Mouse (Mus musculus) intestine, postnatal 0 days (tissue): Measurements from ENCODE around the gene Smtnl1. TPM values are rescaled to one million over a fixed set of nuclear protein-coding genes. Genes with fewer than 3 reads are reported as not detected.

Source experiments
- ATAC-seq: fragments of 200-750 bp; cut with Nextera tagmentation; 2 replicates; pipeline ENCODE4 v1.8.0; 2017; ENCODE audit warnings: mild to moderate bottlenecking, moderate TSS enrichment, moderate library complexity
- H3K27ac ChIP-seq: fragments of 300-500 bp; sonication (generic); 2 replicates; pipeline ENCODE4 v1.5.1; 2014; ENCODE audit warnings: mild to moderate bottlenecking, low read depth, low read length, moderate library complexity
- H3K27me3 ChIP-seq: fragments of 300-500 bp; sonication (generic); replicated peaks from 2 replicates; pipeline ENCODE4 v1.6.1; 2014; ENCODE audit warnings: low read length, mixed read lengths; ENCODE audit not compliant: control insufficient read depth, insufficient read depth
- H3K36me3 ChIP-seq: fragments of 300-500 bp; sonication (generic); 2 replicates; pipeline ENCODE4 v1.6.1; 2014; ENCODE audit warnings: mild to moderate bottlenecking, moderate library complexity; ENCODE audit not compliant: control insufficient read depth, insufficient read depth
- H3K4me1 ChIP-seq: fragments of 300-500 bp; sonication (generic); replicated peaks from 2 replicates; pipeline ENCODE4 v1.6.1; 2014; ENCODE audit warnings: antibody characterized with exemption, low read length, mixed read lengths; ENCODE audit not compliant: control insufficient read depth, insufficient read depth
- H3K4me2 ChIP-seq: fragments of 300-500 bp; sonication (generic); replicated peaks from 2 replicates; pipeline ENCODE4 v1.6.1; 2014; ENCODE audit warnings: low read depth, mild to moderate bottlenecking, moderate library complexity
- H3K4me3 ChIP-seq: fragments of 300-500 bp; sonication (generic); 2 replicates; pipeline ENCODE4 v1.5.1; 2014; ENCODE audit warnings: low read depth, low read length
- H3K9ac ChIP-seq: fragments of 300-500 bp; sonication (generic); 2 replicates; pipeline ENCODE4 v1.6.1; 2014; ENCODE audit warnings: mild to moderate bottlenecking, low read depth, low read length
- H3K9me3 ChIP-seq: fragments of 300-500 bp; sonication (generic); 2 replicates; pipeline ENCODE4 v1.6.1; 2016; ENCODE audit warnings: mixed run types; ENCODE audit not compliant: control insufficient read depth
- CTCF ChIP-seq: sonication (generic); IDR thresholded peaks from 2 replicates; pipeline ENCODE4 v1.5.1; 2016; ENCODE audit warnings: low read depth, mild to moderate bottlenecking, control low read depth, antibody characterized with exemption, moderate library complexity
- whole genome bisulfite sequencing: fragments of 180-500 bp; shearing (Covaris S2); extraction: QIAGEN DNeasy Blood & Tissue Kit; methylation state at CpG from one replicate; pipeline ENCODE4 v1.1.7; 2014; 5-methylcytosine and 5-hydroxymethylcytosine counted together
- polyA plus RNA-seq: library from polyadenylated mRNA; unstranded; fragments of >200 nt; fragmentation: Nextera tagmentation; extraction: Ambion mirVana; gene quantifications from 2 replicates; pipeline ENCODE4 v1.2.1, GENCODE M21; 2015

The Smtnl1 gene
- polyA plus RNA-seq, 1 experiment from 2014 or later, result 0.46 TPM

- TF ChIP-seq CTCF, result no peak
- H3K36me3 ChIP-seq, result 0 out of 2 replicates have a peak, but pooled peaks cover 3% of the 10 kb centered on the region
- no peaks in the 10 kb centered on the region for H3K4me1 ChIP-seq
- no peak overlapping the region for H3K4me3 ChIP-seq
- H3K9me3 ChIP-seq, result no peaks in the 10 kb centered on the region
- no peak overlapping the region for H3K4me2 ChIP-seq
- no peak overlapping the region for H3K27ac ChIP-seq
- no peaks in the 10 kb centered on the region for H3K27me3 ChIP-seq
- WGBS, result 45% methylated on average over 1 of the region's 1 CpGs
- no peak overlapping the region for H3K9ac ChIP-seq
- ATAC-seq, result peak; percentile 91
Observed at GRCm38 (mm10) chr2:84762818-84763217, 59.6 kb downstream of the Smtnl1 start.

GRCm38 (mm10) chr2:84762295-84762694 lies 60.2 kb downstream of the Smtnl1 start:
- WGBS, result 52% methylated on average over 4 of the region's 4 CpGs
- no peak for TF ChIP-seq CTCF

GRCm38 (mm10) chr2:84761840-84762239 lies 60.6 kb downstream of the Smtnl1 start:
- no peak overlapping the region for H3K9ac ChIP-seq
- H3K4me1 ChIP-seq, result no peaks in the 10 kb centered on the region
- no peak for ATAC-seq
- no peak overlapping the region for H3K4me3 ChIP-seq
- 63% methylated on average over 1 of the region's 1 CpGs for WGBS
- no peak overlapping the region for H3K27ac ChIP-seq
- no peak overlapping the region for H3K4me2 ChIP-seq
- H3K36me3 ChIP-seq, result 0 out of 2 replicates have a peak, but pooled peaks cover 3% of the 10 kb centered on the region
- no peaks in the 10 kb centered on the region for H3K27me3 ChIP-seq
- H3K9me3 ChIP-seq, result no peaks in the 10 kb centered on the region
- TF ChIP-seq CTCF, result no peak

More at GRCm38 (mm10) chr2:84762295-84762694, 60.2 kb downstream of the Smtnl1 start:
- H3K4me2 ChIP-seq, result no peak overlapping the region
- ATAC-seq, result no peak
- no peaks in the 10 kb centered on the region for H3K27me3 ChIP-seq
- no peak overlapping the region for H3K9ac ChIP-seq
- no peak overlapping the region for H3K4me3 ChIP-seq
- H3K4me1 ChIP-seq, result no peaks in the 10 kb centered on the region
- H3K27ac ChIP-seq, result no peak overlapping the region
- no peaks in the 10 kb centered on the region for H3K9me3 ChIP-seq
- H3K36me3 ChIP-seq, result 0 out of 2 replicates have a peak, but pooled peaks cover 3% of the 10 kb centered on the region

GRCm38 (mm10) chr2:84761309-84761708 lies 61.1 kb downstream of the Smtnl1 start:
- Histone ChIP-seq H3K4me2 (no peak overlapping the region), H3K9me3 (no peaks in the 10 kb centered on the region), H3K9ac (no peak overlapping the region), H3K27me3 (no peaks in the 10 kb centered on the region), H3K27ac (no peak overlapping the region), H3K4me1 (no peaks in the 10 kb centered on the region), H3K4me3 (no peak overlapping the region), H3K36me3 (0 out of 2 replicates have a peak, but pooled peaks cover 3% of the 10 kb centered on the region)
- 63% methylated on average over 3 of the region's 3 CpGs for WGBS
- TF ChIP-seq CTCF, result no peak
- ATAC-seq, result no peak

Other genes starting within 250 kb of the Smtnl1 start
- gene Ctnnd1, start 171.9 kb downstream of the Smtnl1 start, polyA plus RNA-seq, result 45.4 and 46.1 TPM in 2 replicates
- 0.07 TPM in 1 of 2 replicates, not detected in the other for gene Btbd18, start 163.6 kb downstream of the Smtnl1 start, polyA plus RNA-seq
- 83.4 and 90.7 TPM in 2 replicates for gene Selenoh, start 151.9 kb downstream of the Smtnl1 start, polyA plus RNA-seq
- not detected in 2 replicates for gene Gm28635, start 144.6 kb downstream of the Smtnl1 start, polyA plus RNA-seq
- 20.6 and 21.0 TPM in 2 replicates for gene Med19, start 144.2 kb downstream of the Smtnl1 start, polyA plus RNA-seq
- gene Tmx2, start 143.5 kb downstream of the Smtnl1 start, polyA plus RNA-seq, result 81.7 and 85.0 TPM in 2 replicates
- 27.6 and 28.4 TPM in 2 replicates for gene Zdhhc5, start 107.5 kb downstream of the Smtnl1 start, polyA plus RNA-seq
- gene Clp1, start 95.3 kb downstream of the Smtnl1 start, polyA plus RNA-seq, result 18.1 and 21.8 TPM in 2 replicates
- 1.8 and 1.9 TPM in 2 replicates for gene Ypel4, start 88.6 kb downstream of the Smtnl1 start, polyA plus RNA-seq
- gene Gm19426, start 79.0 kb downstream of the Smtnl1 start, polyA plus RNA-seq, result 2.2 and 2.5 TPM in 2 replicates
- gene Serping1, start 47.2 kb downstream of the Smtnl1 start, polyA plus RNA-seq, result 49.4 and 50.7 TPM in 2 replicates
- 115 and 117 TPM in 2 replicates for gene Ube2l6, start 23.8 kb downstream of the Smtnl1 start, polyA plus RNA-seq
- gene Timm10, start 4.3 kb upstream of the Smtnl1 start, polyA plus RNA-seq, result 51.9 and 59.2 TPM in 2 replicates
- 3.6 and 4.1 TPM in 2 replicates for gene Slc43a1, start 16.2 kb upstream of the Smtnl1 start, polyA plus RNA-seq
- 0.98 and 1.0 TPM in 2 replicates for gene Rtn4rl2, start 64.1 kb upstream of the Smtnl1 start, polyA plus RNA-seq
- gene Slc43a3, start 113.9 kb upstream of the Smtnl1 start, polyA plus RNA-seq, result 42.5 and 48.0 TPM in 2 replicates
- not detected in 2 replicates for gene Prg2, start 157.8 kb upstream of the Smtnl1 start, polyA plus RNA-seq
- not detected in 2 replicates for gene Prg3, start 165.6 kb upstream of the Smtnl1 start, polyA plus RNA-seq
- 71.9 and 73.0 TPM in 2 replicates for gene Ssrp1, start 214.6 kb upstream of the Smtnl1 start, polyA plus RNA-seq
- 0.18 and 0.26 TPM in 2 replicates for gene P2rx3, start 214.8 kb upstream of the Smtnl1 start, polyA plus RNA-seq
- gene Tnks1bp1, start 225.4 kb upstream of the Smtnl1 start, polyA plus RNA-seq, result 18.0 and 19.5 TPM in 2 replicates